Mouse (Mus musculus): ENCODE data around the gene Psg16.

DNA sequence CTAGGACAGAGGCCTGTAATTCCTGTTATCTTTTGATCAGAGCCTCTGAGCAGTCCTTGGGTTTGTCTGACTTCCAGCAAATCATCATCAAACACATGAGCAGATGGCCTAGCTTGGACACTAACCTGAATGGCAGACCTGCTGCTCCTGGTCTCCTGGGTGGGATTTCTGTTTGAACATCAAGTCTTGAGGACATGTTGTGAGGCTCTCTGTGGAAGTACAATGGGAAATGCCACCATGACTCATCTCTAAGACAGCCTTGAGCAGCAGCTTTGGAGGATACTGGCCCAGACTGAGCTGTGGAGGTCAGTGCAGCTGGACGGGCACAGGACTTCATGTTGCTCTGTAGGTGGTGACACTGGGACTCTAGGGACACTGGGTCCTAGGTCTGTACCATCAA lies 2.7 kb downstream of the Psg16 start:
- TF ChIP-seq CTCF (IDR thresholded peaks at IDR 0.05; ENCODE audit: extremely low read depth, insufficient read length, insufficient replicate concordance, low read depth, low read length) (no peak), POLR2A (IDR thresholded peaks at IDR 0.05; ENCODE audit: low read depth, low read length) (no peak)
